Mouse (Mus musculus) olfactory bulb, adult 2 months (tissue): ENCODE results near the gene Mrpl19. TPM values are rescaled to one million over a fixed set of nuclear protein-coding genes. Genes with fewer than 3 reads are reported as not detected.

Source experiments
- H3K27ac ChIP-seq: fragments of 200-500 bp; 2 replicates; pipeline ENCODE4 v1.5.1; 2012; ENCODE audit warnings: low read depth, low read length; ENCODE audit not compliant: insufficient read depth
- H3K4me1 ChIP-seq: fragments of 200-500 bp; 2 replicates; pipeline ENCODE4 v1.6.1; 2012; ENCODE audit warnings: low read length; ENCODE audit not compliant: control insufficient read depth, insufficient read depth
- H3K4me3 ChIP-seq: fragments of 200-500 bp; 2 replicates; pipeline ENCODE4 v1.5.1; 2012; ENCODE audit warnings: mild to moderate bottlenecking, low read depth, low read length, moderate library complexity; ENCODE audit not compliant: insufficient read depth
- CTCF ChIP-seq: fragments of 200-500 bp; IDR thresholded peaks from 2 replicates; pipeline ENCODE4 v1.5.1; 2012; ENCODE audit warnings: low read depth, mild to moderate bottlenecking, low read length, moderate library complexity; ENCODE audit not compliant: insufficient read depth
- POLR2A ChIP-seq: fragments of 200-500 bp; IDR thresholded peaks from 2 replicates; pipeline ENCODE4 v1.6.1; 2012; ENCODE audit warnings: mild to moderate bottlenecking, low read depth, low read length, moderate library complexity; ENCODE audit not compliant: insufficient read depth
- WGBS: fragments of 180-500 bp; shearing (Covaris S2); methylation state at CpG from one replicate; pipeline ENCODE4 v1.1.7; 2018; 5-methylcytosine and 5-hydroxymethylcytosine counted together
- polyA plus RNA-seq: library from polyadenylated mRNA; stranded (reverse); fragments of >200 nt; gene quantifications from 2 replicates; pipeline ENCODE4 v1.2.4, GENCODE M21; 2012; ENCODE audit warnings: low replicate concordance; ENCODE audit not compliant: missing spikeins, insufficient read depth, insufficient read length

Gene Mrpl19
- not detected in 2 replicates for polyA plus RNA-seq

DNA sequence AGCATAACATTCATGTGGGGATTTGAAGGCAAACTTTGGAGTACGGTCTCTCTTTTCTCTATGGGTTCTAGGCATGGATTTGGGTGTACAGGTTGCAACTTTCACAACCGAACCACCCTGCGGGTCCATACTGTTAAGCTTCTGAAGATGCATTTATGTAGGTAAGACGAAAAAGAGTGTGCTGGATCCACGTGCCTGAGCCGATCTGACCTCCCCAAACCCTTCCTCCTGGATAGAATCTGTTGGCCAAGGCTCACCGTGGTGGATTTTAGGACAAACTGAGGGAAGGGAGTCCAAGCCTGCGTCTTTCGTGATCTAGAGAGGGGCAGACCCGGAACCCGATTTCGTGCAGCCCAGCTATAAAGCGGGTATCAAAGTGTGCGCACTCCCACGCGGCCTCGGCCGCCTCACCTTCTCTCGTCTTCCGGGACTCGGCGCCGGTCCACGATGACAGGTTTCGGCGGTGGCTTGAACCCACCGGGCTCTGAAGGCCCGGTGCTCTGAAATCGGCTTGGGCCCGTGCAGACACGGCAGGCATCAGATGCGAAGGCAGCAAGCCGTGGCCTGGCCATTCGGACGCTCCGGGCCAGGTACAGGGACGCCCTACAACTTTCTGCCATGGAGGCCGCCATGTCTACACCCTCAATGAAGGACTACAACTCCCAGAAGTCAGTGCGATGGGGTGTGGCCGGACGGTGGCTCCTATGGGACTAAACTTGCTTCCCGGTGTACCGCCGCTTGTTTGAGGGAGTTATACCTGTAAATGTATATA is at the start of gene Mrpl19:
TSS of gene Mrpl19 (minus strand) at position 663 of the 772 bp plus-strand sequence.
- under 1% methylated on average over 44 of the region's 44 CpGs for WGBS
- H3K4me1 ChIP-seq: peaks cover 4% of the 10 kb centered on the region; the same call in 1 of the 2 replicates
- TF ChIP-seq POLR2A (0 out of 2 replicates have a peak, but pooled peaks have one; percentile 16), CTCF (no peak)
- peak within 1 kb of the TSS; percentile 88 for H3K4me3 ChIP-seq
- no peak within 1 kb of the TSS for H3K27ac ChIP-seq

DNA sequence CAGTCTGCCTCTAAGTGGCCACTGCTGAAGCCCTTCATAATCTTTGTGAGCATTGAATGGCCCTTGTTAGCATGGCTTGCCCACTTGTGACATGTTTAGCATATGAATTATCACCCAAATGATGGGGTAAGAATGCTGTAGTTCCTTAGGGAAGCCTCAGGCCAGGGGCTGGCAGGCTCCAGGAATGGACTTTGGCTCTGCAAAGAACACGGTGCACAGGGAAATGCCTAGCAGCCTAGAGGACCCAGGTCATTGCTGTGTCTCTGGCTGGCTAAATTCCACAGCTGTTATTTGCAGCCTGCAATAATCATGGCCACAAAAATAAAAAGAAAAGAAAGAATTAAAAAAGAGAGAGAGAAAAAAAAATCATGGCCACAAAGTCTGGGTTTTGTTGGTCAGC is 46.6 kb upstream of the Mrpl19 start:
- no peak overlapping the region for H3K4me3 ChIP-seq
- H3K4me1 ChIP-seq: no peaks in the 10 kb centered on the region
- TF ChIP-seq POLR2A: no peak
- TF ChIP-seq CTCF: no peak
- H3K27ac ChIP-seq: no peak overlapping the region
- 18% methylated on average over 1 of the region's 1 CpGs for WGBS

DNA sequence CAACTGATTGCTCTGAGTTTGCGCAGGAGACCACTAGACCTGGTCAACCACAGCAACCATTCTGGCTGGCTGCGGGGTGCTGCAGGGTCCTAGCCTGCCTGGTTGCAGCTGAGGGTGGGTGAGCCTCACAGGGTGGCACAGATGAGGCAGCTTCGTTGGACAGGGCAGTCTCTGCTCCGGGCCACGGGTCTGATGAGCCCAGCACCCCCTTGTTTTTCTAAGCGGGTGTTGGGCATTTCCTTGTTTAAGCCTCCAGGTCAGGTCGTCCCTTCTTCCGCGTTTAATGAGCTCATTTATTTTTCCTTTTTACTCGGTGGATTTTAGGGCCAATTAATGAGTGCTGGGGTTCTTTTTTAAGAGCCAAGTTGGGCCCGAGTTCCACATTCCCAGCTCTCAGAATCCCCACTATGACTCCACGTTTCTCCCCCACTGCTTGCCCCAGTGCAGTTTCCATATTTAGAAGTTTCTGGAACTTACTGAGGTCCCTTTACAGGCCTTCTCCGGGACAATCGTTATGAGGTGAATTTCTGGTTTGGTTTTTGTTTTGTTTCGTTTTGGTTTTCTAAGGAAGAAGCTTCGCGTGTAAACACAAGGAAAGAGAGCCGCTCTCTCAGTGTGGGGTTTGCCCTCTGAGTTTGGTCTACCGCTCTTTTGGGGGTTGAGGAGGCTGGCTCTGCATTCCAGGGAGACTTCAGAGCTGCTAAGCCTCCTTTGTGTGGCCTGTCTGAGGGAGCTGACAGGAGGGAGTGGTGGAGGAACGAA is 24.5 kb upstream of the Mrpl19 start:
- Histone ChIP-seq H3K4me1 (peaks cover 5% of the 10 kb centered on the region; the same call in 1 of the 2 replicates), H3K27ac (peak overlapping the region; percentile 54; the same call in 1 of the 2 replicates), H3K4me3 (no peak overlapping the region)
- whole genome bisulfite sequencing: 22% methylated on average over 20 of the region's 20 CpGs
- no peak for TF ChIP-seq CTCF
- no peak for TF ChIP-seq POLR2A

GRCm38 (mm10) chr6:81988341-81988740 is 22.6 kb upstream of the Mrpl19 start:
- no peak overlapping the region for H3K27ac ChIP-seq
- H3K4me3 ChIP-seq: no peak overlapping the region
- TF ChIP-seq CTCF (no peak), POLR2A (no peak)
- 96% methylated on average over 5 of the region's 5 CpGs for WGBS
- peaks cover 5% of the 10 kb centered on the region; the same call in 1 of the 2 replicates for H3K4me1 ChIP-seq

- Histone ChIP-seq H3K4me1 (peaks cover 5% of the 10 kb centered on the region; the same call in 1 of the 2 replicates), H3K27ac (no peak overlapping the region), H3K4me3 (no peak overlapping the region)
- 65% methylated on average over 3 of the region's 3 CpGs for WGBS
- TF ChIP-seq CTCF (no peak), POLR2A (no peak)
Measured at GRCm38 (mm10) chr6:81987580-81987979, 21.8 kb upstream of the Mrpl19 start.

GRCm38 (mm10) chr6:81987010-81987409 is 21.3 kb upstream of the Mrpl19 start:
- no peak overlapping the region for H3K27ac ChIP-seq
- no peak overlapping the region for H3K4me3 ChIP-seq
- peaks cover 5% of the 10 kb centered on the region; the same call in 1 of the 2 replicates for H3K4me1 ChIP-seq
- 2% methylated on average over 9 of the region's 9 CpGs for WGBS
- TF ChIP-seq POLR2A (no peak), CTCF (peak; percentile 93)

DNA sequence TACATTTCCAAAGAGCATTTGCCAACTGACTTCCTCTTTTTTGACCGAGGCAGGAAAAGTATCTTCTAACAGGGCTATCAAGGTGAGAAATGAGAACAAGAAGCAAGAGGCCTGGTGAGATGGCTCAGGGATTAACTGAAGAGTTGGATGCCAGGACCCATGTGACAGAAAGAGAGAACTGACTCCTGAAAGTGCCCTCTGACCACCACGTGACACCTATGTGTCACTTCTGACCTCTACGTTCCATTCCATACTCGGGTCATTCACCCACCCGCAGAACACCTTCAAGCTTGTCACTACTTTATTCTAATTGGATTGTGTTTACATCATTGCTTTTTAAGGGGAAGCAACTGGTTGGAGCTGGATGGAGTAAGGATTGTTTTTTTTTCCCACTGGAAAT is 20.8 kb upstream of the Mrpl19 start:
- 37% methylated on average over 5 of the region's 5 CpGs for WGBS
- Histone ChIP-seq H3K27ac (no peak overlapping the region), H3K4me3 (no peak overlapping the region), H3K4me1 (peaks cover 5% of the 10 kb centered on the region; the same call in 1 of the 2 replicates)
- TF ChIP-seq POLR2A (no peak), CTCF (no peak)

DNA sequence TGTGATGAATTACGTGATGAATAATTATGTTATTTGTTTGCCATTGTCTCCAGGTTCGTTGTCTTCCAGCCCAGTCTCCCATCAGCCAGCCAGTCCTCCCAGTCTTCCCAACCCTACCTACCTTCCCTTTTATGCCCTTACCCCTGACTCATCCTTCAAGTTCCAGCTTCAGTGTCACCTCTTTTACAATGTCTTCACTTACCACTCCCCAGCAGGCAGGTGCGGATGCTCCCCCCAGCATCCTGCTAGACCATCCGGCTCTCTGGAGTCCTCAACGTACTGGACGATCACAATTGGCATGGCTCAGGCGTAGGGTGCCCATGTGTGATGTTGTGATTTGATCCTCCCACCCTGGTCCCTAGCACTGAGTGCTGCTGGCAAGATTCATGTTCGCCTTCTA is 20.4 kb upstream of the Mrpl19 start:
- TF ChIP-seq POLR2A: no peak
- no peak for TF ChIP-seq CTCF
- no peak overlapping the region for H3K4me3 ChIP-seq
- 92% methylated on average over 8 of the region's 8 CpGs for WGBS
- peaks cover 5% of the 10 kb centered on the region; the same call in 1 of the 2 replicates for H3K4me1 ChIP-seq
- no peak overlapping the region for H3K27ac ChIP-seq

- TF ChIP-seq POLR2A: no peak
- no peak overlapping the region for H3K27ac ChIP-seq
- H3K4me1 ChIP-seq: no peaks in the 10 kb centered on the region
- WGBS: 93% methylated on average over 4 of the region's 4 CpGs
- H3K4me3 ChIP-seq: no peak overlapping the region
Measured at GRCm38 (mm10) chr6:81979286-81979685, 13.5 kb upstream of the Mrpl19 start.
